8 mouse cellular contexts compared by ENCODE assay signal in the genomic region with DNA sequence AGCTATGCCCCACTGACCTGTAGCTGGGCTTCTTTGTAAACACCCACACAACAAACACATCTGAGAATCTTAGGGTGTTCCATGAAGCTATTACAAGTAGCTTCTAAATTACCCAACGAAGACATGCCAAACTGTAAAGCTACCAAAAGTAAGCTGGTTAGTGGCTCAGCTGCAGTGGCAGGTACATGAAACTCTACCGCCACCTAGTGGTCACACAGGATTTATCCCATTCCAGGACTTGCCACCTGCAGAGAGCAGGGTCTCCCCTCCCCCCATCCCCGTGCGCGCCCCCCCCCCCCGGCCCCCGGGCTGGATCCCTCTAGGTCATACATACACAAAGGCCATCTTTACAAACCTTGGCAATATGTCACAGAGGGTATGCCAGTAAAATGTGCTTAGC.
A peak's percentile ranks its signal among the peaks of the same experiment; 100 is the strongest.
DNase-seq lines count a peak whose midpoint lies in the region; ATAC-seq and TF ChIP-seq lines count a peak whose summit lies in the region.

No protein-coding gene starts in this region.

- peak; percentile 85 for TF ChIP-seq CTCF in intestine, postnatal 0 days (IDR thresholded peaks at IDR 0.05; ENCODE audit: low read depth)
- peak; percentile 80 for TF ChIP-seq CTCF in left cerebral cortex, adult 2 months (IDR thresholded peaks at IDR 0.05)

- no peaks in the 10 kb centered on the region for H3K4me1 ChIP-seq in intestine, postnatal 0 days (replicated peaks; ENCODE audit: control insufficient read depth, insufficient read depth, low read length)
- peaks cover 9% of the 10 kb centered on the region; the same call in 1 of the 2 replicates for H3K4me1 ChIP-seq in intestine, embryonic 15.5 days (replicated peaks)
- 0 out of 2 replicates have a peak, but pooled peaks cover 3% of the 10 kb centered on the region for H3K4me1 ChIP-seq in embryonic facial prominence, embryonic 14.5 days (ENCODE audit: control insufficient read depth, insufficient read depth, low read length)
- peaks cover 5% of the 10 kb centered on the region for H3K4me1 ChIP-seq in midbrain, embryonic 12.5 days

- no peak overlapping the region for H3K4me3 ChIP-seq in intestine, postnatal 0 days (ENCODE audit: low read depth, low read length)
- H3K4me3 ChIP-seq in intestine, embryonic 15.5 days (replicated peaks), result no peak overlapping the region
- no peak overlapping the region for H3K4me3 ChIP-seq in embryonic facial prominence, embryonic 14.5 days (ENCODE audit: low read depth, low read length)
- H3K4me3 ChIP-seq in left cerebral cortex, adult 2 months, result no peak overlapping the region
- no peak overlapping the region for H3K4me3 ChIP-seq in midbrain, embryonic 12.5 days

- intact Hi-C loops in left cerebral cortex, adult 2 months (cut with DNase I), result loop anchor here (2.0 to 10.0 kb wide), 3 partner anchors 531 to 871 kb away; no protein-coding TSS in a partner anchor

- H3K27ac ChIP-seq in intestine, postnatal 0 days (ENCODE audit: low read depth, low read length), result no peak overlapping the region
- H3K27ac ChIP-seq in intestine, embryonic 15.5 days, result no peak overlapping the region
- H3K27ac ChIP-seq in embryonic facial prominence, embryonic 14.5 days (replicated peaks; ENCODE audit: low read depth, low read length), result no peak overlapping the region
- no peak overlapping the region for H3K27ac ChIP-seq in left cerebral cortex, adult 2 months
- H3K27ac ChIP-seq in midbrain, embryonic 12.5 days (replicated peaks), result no peak overlapping the region

- peak; percentile 56 for DNase-seq in adrenal gland, postnatal 25 days
- DNase-seq in embryonic facial prominence, embryonic 14.5 days (ENCODE audit: low spot score), result peak; percentile 88
- DNase-seq in heart, postnatal 4 days, result peak; percentile 85
- peak; percentile 70 to 72 for DNase-seq in left cerebral cortex, adult 2 months (ENCODE audit: extremely low spot score in 1 of 2, low spot score in 2 of 2)
- peak; percentile 37 to 43 for DNase-seq in spleen, postnatal 36 days (ENCODE audit: low spot score in 2 of 2)

- no peak overlapping the region for H3K9ac ChIP-seq in intestine, postnatal 0 days (ENCODE audit: low read depth, low read length)
- no peak overlapping the region for H3K9ac ChIP-seq in intestine, embryonic 15.5 days
- no peak overlapping the region for H3K9ac ChIP-seq in embryonic facial prominence, embryonic 14.5 days (ENCODE audit: low read depth, low read length)
- H3K9ac ChIP-seq in midbrain, embryonic 12.5 days (replicated peaks), result no peak overlapping the region

- ATAC-seq in intestine, postnatal 0 days, result no peak
- ATAC-seq in intestine, embryonic 15.5 days, result no peak
- no peak for ATAC-seq in embryonic facial prominence, embryonic 14.5 days (ENCODE audit: low read depth)
- ATAC-seq in midbrain, embryonic 12.5 days (ENCODE audit: low FRiP score, low read depth), result 0 out of 2 replicates have a peak, but pooled peaks have one; percentile 19

- no peaks in the 10 kb centered on the region for H3K9me3 ChIP-seq in intestine, postnatal 0 days (ENCODE audit: control insufficient read depth)
- no peaks in the 10 kb centered on the region for H3K9me3 ChIP-seq in intestine, embryonic 15.5 days
- no peaks in the 10 kb centered on the region for H3K9me3 ChIP-seq in embryonic facial prominence, embryonic 14.5 days (ENCODE audit: control insufficient read depth, low read length)
- H3K9me3 ChIP-seq in midbrain, embryonic 12.5 days, result no peaks in the 10 kb centered on the region

- WGBS in intestine, postnatal 0 days, result 3% methylated on average over 6 of the region's 7 CpGs
- WGBS in intestine, embryonic 15.5 days, result 3% methylated on average over 5 of the region's 7 CpGs
- 3% methylated on average over 5 of the region's 7 CpGs for WGBS in embryonic facial prominence, embryonic 14.5 days
- 3% methylated on average over 7 of the region's 7 CpGs for WGBS in midbrain, embryonic 12.5 days

- no peak overlapping the region for H3K4me2 ChIP-seq in intestine, postnatal 0 days (replicated peaks; ENCODE audit: low read depth)
- no peak overlapping the region for H3K4me2 ChIP-seq in intestine, embryonic 15.5 days (replicated peaks)
- H3K4me2 ChIP-seq in embryonic facial prominence, embryonic 14.5 days (ENCODE audit: low read depth, low read length), result no peak overlapping the region
- H3K4me2 ChIP-seq in midbrain, embryonic 12.5 days (replicated peaks), result no peak overlapping the region

- peaks cover 13% of the 10 kb centered on the region; the same call in 1 of the 2 replicates for H3K27me3 ChIP-seq in intestine, postnatal 0 days (replicated peaks; ENCODE audit: control insufficient read depth, insufficient read depth, low read length)
- H3K27me3 ChIP-seq in intestine, embryonic 15.5 days (replicated peaks), result no peaks in the 10 kb centered on the region
- H3K27me3 ChIP-seq in embryonic facial prominence, embryonic 14.5 days (replicated peaks; ENCODE audit: control insufficient read depth, insufficient read depth, low read length), result no peaks in the 10 kb centered on the region
- peaks cover 4% of the 10 kb centered on the region for H3K27me3 ChIP-seq in midbrain, embryonic 12.5 days

- H3K36me3 ChIP-seq in intestine, postnatal 0 days (ENCODE audit: control insufficient read depth, insufficient read depth), result no peaks in the 10 kb centered on the region
- no peaks in the 10 kb centered on the region for H3K36me3 ChIP-seq in intestine, embryonic 15.5 days
- H3K36me3 ChIP-seq in embryonic facial prominence, embryonic 14.5 days (ENCODE audit: control insufficient read depth, insufficient read depth, low read length), result no peaks in the 10 kb centered on the region
- H3K36me3 ChIP-seq in midbrain, embryonic 12.5 days, result no peaks in the 10 kb centered on the region
